Mouse (Mus musculus) cortical plate, adult 2 months (tissue): ENCODE results near the gene Esr2. TPM values are rescaled to one million over a fixed set of nuclear protein-coding genes. Genes with fewer than 3 reads are reported as not detected.
"Not testable (repeated sequence)": the region's sequence is repeated elsewhere in the genome, so short reads cannot be mapped to it uniquely, and the experiment has no call there.

ENCODE experiments used
- H3K27ac ChIP-seq: fragments of 200-500 bp; 2 replicates; pipeline ENCODE4 v1.5.1; 2012; ENCODE audit warnings: low read length, control low read depth, inconsistent platforms; ENCODE audit not compliant: insufficient read depth
- H3K4me1 ChIP-seq: fragments of 200-500 bp; 2 replicates; pipeline ENCODE4 v1.6.1; 2011; ENCODE audit warnings: low read length; ENCODE audit not compliant: control insufficient read depth, insufficient read depth
- H3K4me3 ChIP-seq: fragments of 200-500 bp; 2 replicates; pipeline ENCODE4 v1.5.1; 2011; ENCODE audit warnings: mild to moderate bottlenecking, low read length, control low read depth; ENCODE audit not compliant: insufficient read depth
- CTCF ChIP-seq: fragments of 200-500 bp; IDR thresholded peaks from 2 replicates; pipeline ENCODE4 v1.5.1; 2011; ENCODE audit warnings: mild to moderate bottlenecking, control low read depth, low read length; ENCODE audit not compliant: insufficient read depth; ENCODE audit errors: extremely low read depth
- POLR2A ChIP-seq: fragments of 200-500 bp; IDR thresholded peaks from 2 replicates; pipeline ENCODE4 v1.6.1; 2011; ENCODE audit warnings: mild to moderate bottlenecking, low read length, control low read depth; ENCODE audit not compliant: insufficient read depth; ENCODE audit errors: extremely low read depth
- polyA plus RNA-seq: library from polyadenylated mRNA; depleted of rRNA; stranded (reverse); fragments of >200 nt; gene quantifications from 2 replicates; pipeline ENCODE4 v1.2.3, GENCODE M21; 2012; rRNA removed

The Esr2 gene
- polyA plus RNA-seq, result 0.19 and 0.25 TPM in 2 replicates

DNA sequence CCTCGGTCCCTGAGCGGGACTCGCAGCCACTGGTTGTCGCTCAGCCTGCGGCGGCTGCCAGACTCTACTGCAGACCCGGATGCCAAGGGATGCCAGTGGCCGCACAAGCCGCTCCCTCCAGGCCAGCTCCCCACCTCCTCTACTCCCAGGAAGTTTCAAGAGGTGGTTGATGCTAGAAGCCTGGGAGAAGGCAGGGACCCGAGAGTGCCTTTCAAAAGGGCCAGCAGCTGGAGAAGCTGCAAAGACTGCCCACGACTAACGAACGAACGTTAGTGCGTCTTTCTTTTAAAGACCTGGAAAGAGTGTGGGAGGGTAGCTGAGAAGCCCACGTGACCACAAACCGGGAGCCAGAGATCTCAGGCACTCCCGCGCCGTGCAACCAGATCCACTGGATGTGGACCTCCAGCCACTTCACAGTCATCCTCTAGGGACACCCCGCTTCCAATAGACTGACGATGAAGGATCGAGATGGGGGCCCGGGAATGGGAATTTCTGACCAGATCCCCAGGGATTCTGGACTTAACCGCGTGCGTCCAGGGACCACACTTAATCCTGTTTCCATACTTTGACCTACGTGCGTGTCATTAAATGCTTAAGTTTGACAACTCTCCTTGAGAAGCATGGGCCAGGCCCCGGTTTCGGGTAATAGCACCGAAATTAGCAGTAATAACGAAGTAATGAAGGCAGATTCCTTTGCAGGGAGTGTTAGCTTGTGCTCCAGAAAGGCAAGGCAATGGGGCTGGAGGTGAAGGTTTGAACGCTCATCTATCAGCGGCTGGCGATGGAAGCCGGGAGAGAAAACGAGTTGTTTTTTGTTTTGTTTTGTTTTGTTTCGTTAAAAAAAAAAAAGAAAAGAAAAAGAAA lies at the start of gene Esr2:
Gene Esr2, minus strand, starts transcription at position 260 of the 864 bp plus-strand sequence.
- TF ChIP-seq POLR2A (no peak), CTCF (no peak)
- Histone ChIP-seq H3K4me1 (no peaks in the 10 kb centered on the region), H3K27ac (no peak within 1 kb of the TSS), H3K4me3 (peak within 1 kb of the TSS; percentile 29)

DNA sequence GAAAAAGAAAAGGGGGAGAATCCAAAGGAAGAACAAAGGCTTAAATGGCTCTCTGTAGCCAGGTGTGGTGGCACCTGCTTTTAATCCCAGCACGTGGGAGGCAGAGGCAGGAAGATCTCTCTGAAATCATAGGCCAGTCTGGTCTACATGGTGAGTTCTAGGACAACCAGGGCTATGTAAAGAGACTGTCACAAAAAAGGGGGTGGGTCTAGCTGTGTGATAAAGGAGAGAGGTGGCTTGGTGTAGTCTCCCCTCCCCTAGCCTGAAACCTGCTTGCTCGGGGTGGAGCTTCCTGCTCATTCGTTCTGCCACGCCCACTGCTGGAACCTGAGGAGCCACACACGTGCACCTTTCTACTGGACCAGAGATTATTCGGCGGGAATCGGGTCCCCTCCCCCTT lies 45.0 kb upstream of the Esr2 start:
- H3K27ac ChIP-seq, H3K4me3 ChIP-seq, H3K4me1 ChIP-seq: not testable (repeated sequence)

DNA sequence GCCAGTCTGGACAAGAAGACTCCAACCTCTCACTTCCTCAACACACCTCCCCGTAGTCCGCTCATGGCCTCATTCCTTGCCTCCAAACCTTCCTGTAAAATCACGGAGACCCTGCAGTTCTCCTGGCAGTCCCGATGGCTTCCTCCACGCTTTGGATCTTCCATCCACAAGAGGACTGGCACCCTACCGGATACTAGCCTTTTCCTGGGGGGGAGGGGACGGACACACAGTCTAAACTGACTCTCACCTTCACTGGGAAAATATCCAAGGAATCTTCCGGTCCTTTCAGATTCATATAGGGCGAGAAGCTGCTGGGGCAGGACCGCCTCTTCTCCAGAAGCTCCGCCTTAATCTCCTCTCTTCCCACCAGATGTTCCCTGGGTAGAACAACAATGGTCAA lies 39.7 kb upstream of the Esr2 start:
- Histone ChIP-seq H3K4me1 (no peaks in the 10 kb centered on the region), H3K4me3 (no peak overlapping the region), H3K27ac (no peak overlapping the region)
- no peak for TF ChIP-seq POLR2A
- TF ChIP-seq CTCF, result no peak

DNA sequence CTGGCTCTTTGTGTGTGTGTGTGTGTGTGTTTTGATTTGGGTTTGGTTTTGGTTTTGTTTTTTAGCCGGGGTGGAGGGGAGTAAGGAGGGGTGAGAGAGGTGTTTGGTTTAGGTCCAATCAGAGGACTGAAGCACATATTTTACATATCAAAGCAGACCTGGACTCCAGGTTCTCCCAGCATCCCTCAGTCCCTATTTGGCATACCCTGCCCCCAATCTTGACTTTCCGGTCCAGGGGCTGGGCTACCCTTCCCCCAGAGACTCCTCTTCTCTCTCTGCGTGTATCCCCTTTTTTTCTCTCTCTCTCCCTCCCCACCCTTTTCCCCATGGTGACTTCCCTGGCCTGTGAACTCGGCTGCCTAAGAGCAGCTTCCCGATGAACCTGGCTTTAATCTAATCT lies 38.1 kb upstream of the Esr2 start:
- Histone ChIP-seq H3K27ac (no peak overlapping the region), H3K4me1 (no peaks in the 10 kb centered on the region), H3K4me3 (no peak overlapping the region)
- no peak for TF ChIP-seq POLR2A
- no peak for TF ChIP-seq CTCF

DNA sequence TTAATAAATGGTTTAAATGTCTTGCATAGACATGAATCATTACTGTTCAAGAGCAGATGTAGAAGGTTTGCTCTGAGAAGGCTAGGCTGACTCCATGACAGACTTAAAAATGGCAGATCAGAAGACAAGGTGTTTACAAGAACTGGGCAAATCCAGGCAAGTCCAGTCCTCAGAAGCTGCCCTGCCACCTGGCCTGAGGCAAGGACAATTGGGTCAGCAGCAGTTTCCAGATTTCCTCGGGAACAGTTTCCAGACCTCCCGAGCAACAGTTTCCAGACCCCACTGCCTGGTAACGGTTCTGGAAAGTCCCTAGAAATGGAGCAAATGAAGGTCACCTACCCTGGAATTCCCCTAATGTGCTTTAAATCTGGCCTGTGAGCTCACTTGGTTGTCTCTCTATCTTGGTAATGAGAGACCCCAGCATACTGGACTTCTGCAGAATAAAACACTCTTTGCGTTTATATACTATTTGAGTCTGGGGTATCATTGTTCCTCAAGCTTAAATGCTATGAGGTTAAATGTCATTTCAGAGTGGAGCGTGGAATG lies 32.4 kb upstream of the Esr2 start:
- TF ChIP-seq POLR2A (no peak), CTCF (no peak)
- H3K27ac ChIP-seq, result no peak overlapping the region
- no peak overlapping the region for H3K4me3 ChIP-seq
- H3K4me1 ChIP-seq, result no peaks in the 10 kb centered on the region

DNA sequence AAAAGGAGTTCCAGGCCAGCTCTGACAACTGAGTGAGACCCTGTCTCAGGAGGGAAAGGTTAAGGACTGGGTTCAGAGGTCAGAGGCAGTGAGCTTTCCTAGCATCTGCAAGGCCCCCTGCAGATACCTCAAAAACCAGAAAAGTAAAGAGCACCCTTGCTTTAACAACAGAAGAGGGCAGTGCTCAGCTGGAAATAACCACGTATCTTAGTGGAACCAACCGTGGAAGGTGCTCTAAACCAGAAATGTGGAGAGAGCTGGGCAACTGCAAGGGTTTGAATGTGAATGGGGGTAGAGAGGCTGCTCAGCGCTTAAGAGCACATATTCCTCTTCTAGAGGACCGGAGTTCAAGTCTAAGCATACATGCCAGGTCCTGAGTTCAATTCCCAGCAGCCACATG lies 23.3 kb upstream of the Esr2 start:
- H3K4me1 ChIP-seq, result 0 out of 2 replicates have a peak, but pooled peaks cover 1% of the 10 kb centered on the region
- TF ChIP-seq POLR2A (no peak), CTCF (no peak)
- no peak overlapping the region for H3K27ac ChIP-seq
- H3K4me3 ChIP-seq, result no peak overlapping the region

DNA sequence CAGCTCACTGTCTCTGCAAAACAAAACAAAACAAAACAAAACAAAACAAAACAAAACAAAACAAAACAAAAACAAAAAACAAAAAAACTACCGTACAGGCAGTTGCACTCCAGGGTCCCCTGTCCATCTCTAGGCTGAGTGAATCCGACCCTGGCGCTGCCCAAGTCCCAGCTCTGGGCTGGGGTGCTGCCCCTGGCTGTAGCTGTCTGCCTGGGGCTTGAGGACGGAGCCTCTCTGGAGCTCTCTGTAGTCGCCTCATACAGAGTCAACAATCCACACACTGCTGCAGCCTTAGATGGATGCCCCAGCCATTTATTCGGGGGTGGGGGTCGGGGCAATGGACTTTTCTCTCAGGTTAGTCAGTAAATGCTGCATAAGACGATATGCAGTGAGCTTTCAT lies 20.0 kb upstream of the Esr2 start:
- H3K27ac ChIP-seq, result no peak overlapping the region
- no peak overlapping the region for H3K4me3 ChIP-seq
- H3K4me1 ChIP-seq, result 0 out of 2 replicates have a peak, but pooled peaks cover 1% of the 10 kb centered on the region
- no peak for TF ChIP-seq POLR2A
- no peak for TF ChIP-seq CTCF

DNA sequence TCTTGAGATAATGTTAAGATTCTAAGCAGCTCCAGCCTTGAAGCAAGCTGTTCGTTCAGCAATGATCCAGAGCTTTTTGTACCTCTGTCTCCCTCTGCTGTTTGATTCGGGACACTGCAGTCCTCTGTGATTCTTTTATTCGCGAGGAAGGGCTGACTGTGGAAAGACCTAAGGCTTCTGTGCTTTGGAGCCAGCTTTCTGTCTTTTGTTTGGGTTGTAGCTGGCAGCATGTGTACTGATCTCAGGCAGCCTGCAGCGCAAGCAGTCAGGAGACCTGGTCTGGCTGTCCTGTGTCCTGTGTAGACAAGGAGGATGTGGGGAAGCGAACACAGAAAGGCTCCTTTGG lies 19.6 kb upstream of the Esr2 start:
- 0 out of 2 replicates have a peak, but pooled peaks cover 1% of the 10 kb centered on the region for H3K4me1 ChIP-seq
- H3K27ac ChIP-seq, result no peak overlapping the region
- no peak overlapping the region; the same call in 1 of the 2 replicates for H3K4me3 ChIP-seq
- TF ChIP-seq POLR2A (no peak), CTCF (peak; percentile 79)

DNA sequence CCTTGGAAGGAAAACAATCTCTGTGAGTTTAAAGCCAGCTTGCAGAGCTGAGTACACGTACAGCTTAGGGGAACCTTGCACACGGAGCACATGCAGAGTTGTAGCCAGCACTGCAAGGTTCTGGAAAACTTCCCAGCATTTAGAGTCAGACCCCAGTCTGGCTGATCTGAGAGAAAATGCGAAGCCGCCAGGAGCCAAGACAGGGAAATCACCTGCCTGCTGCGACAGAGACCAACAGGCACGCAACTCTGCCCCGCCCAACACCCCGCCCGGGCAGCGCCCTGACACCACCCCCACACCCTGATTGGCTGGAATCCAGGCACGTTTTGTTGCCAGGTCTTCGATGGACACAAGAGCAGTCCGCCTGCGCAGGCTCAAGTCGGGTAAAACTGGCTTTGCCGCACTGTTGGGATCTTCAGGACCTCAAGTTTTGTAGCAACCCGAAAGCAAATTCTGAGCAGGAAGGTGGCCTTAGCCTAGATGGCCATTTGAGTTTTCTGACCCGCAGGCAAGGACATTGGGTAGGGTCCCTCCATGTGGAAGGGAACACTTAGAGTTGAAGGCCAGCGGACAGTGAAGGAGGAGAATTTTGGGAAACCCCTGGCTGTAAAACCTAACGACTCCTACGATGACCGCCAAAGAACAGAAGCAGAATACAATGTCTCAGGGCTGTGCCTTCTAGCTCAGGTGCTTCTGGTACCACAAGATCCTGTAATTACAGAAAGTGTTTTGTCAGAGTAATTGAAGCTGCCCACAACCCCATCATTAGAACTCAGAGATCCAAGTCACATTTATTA lies 19.1 kb upstream of the Esr2 start:
- H3K27ac ChIP-seq, result no peak overlapping the region

More for the DNA sequence above, 19.1 kb upstream of the Esr2 start:
- Histone ChIP-seq H3K4me3 (peak overlapping the region; percentile 7), H3K4me1 (0 out of 2 replicates have a peak, but pooled peaks cover 1% of the 10 kb centered on the region)
- TF ChIP-seq CTCF (no peak), POLR2A (no peak)
